7 mouse cellular contexts compared by ENCODE assay signal in genomic region chr1:78537494-78538010, GRCm38 (mm10). TPM values are rescaled to one million over a fixed set of nuclear protein-coding genes. Genes with fewer than 3 reads are reported as not detected.
DNase-seq lines count a peak whose midpoint lies in the region; ATAC-seq lines count a peak whose summit lies in the region.

No protein-coding gene starts in this region.

- no peak overlapping the region for H3K27ac ChIP-seq in intestine, embryonic 14.5 days (ENCODE audit: low read depth)

- 40% methylated on average over 16 of the region's 16 CpGs for WGBS in intestine, embryonic 14.5 days

- no peaks in the 10 kb centered on the region for H3K4me1 ChIP-seq in intestine, embryonic 14.5 days (replicated peaks; ENCODE audit: control insufficient read depth, insufficient read depth, low read length)
- H3K4me1 ChIP-seq in megakaryocyte, embryonic 14.5 days, result peaks cover 33% of the 10 kb centered on the region

- no peaks in the 10 kb centered on the region for H3K36me3 ChIP-seq in intestine, embryonic 14.5 days (ENCODE audit: control insufficient read depth, insufficient read depth, low read length)
- H3K36me3 ChIP-seq in megakaryocyte, embryonic 14.5 days (replicated peaks; ENCODE audit: low read length), result no peaks in the 10 kb centered on the region

- H3K27me3 ChIP-seq in intestine, embryonic 14.5 days (replicated peaks; ENCODE audit: control insufficient read depth, insufficient read depth, low read length), result no peaks in the 10 kb centered on the region
- peaks cover 2% of the 10 kb centered on the region for H3K27me3 ChIP-seq in megakaryocyte, embryonic 14.5 days (replicated peaks)

- peak; percentile 44 for DNase-seq in adrenal gland, postnatal 10 days
- DNase-seq in embryo, embryonic 10 days (ENCODE audit: low spot score), result peak; percentile 53
- peak; percentile 77 for DNase-seq in gastrocnemius, postnatal 25 days
- DNase-seq in intestine, embryonic 14.5 days (ENCODE audit: low spot score), result peak; percentile 52
- peak; percentile 61 to 79 for DNase-seq in left cerebral cortex, postnatal 10 days (ENCODE audit: extremely low spot score in 1 of 2, low spot score in 2 of 2)
- peak; percentile 83 to 90 for DNase-seq in right cerebral cortex, postnatal 36 days (ENCODE audit: low spot score in 2 of 2)

- H3K4me3 ChIP-seq in intestine, embryonic 14.5 days (ENCODE audit: low read depth, low read length), result peak overlapping the region; percentile 29
- H3K4me3 ChIP-seq in megakaryocyte, embryonic 14.5 days (replicated peaks), result peak overlapping the region; percentile 92

- 0 out of 2 replicates have a peak, but pooled peaks have one; percentile 45 for ATAC-seq in intestine, embryonic 14.5 days (replicated peaks; ENCODE audit: low FRiP score, low TSS enrichment, low read depth)

- H3K4me2 ChIP-seq in intestine, embryonic 14.5 days (ENCODE audit: low read length), result peak overlapping the region; percentile 49

- intact Hi-C loops in left cerebral cortex, postnatal 10 days (cut with DNase I), result loop anchor here (5.0 kb wide), 2 partner anchors 120 to 150 kb away; partner anchors contain the start of genes Acsl3 and Utp14b

- H3K9me3 ChIP-seq in intestine, embryonic 14.5 days (ENCODE audit: control insufficient read depth, low read length), result no peaks in the 10 kb centered on the region
- H3K9me3 ChIP-seq in megakaryocyte, embryonic 14.5 days, result peaks cover 11% of the 10 kb centered on the region

- H3K9ac ChIP-seq in intestine, embryonic 14.5 days (ENCODE audit: low read length), result no peak overlapping the region

RNA-seq across cellular contexts. Expression of gene BC035947, which starts 25.6 kb away (rescaled TPM):
- under 1 TPM; 0.33 to 0.36 TPM for total RNA-seq in adrenal gland, postnatal 10 days (2021)
- not detected for total RNA-seq in gastrocnemius, postnatal 25 days (2021)
- polyA plus RNA-seq in intestine, embryonic 14.5 days (2014; fragmentation: Nextera tagmentation; extraction: Ambion mirVana), result 0.16 TPM in 1 of 2 replicates, not detected in the other
- total RNA-seq in left cerebral cortex, postnatal 10 days (2021), result under 1 TPM; 0.11 to 0.28 TPM
- not detected in 2 replicates for polyA plus RNA-seq in megakaryocyte, embryonic 14.5 days (2012; ENCODE audit: insufficient read depth, low replicate concordance)

RNA-seq across cellular contexts. Expression of gene Mogat1, which starts 26.8 kb away (rescaled TPM):
- total RNA-seq in adrenal gland, postnatal 10 days (2021), result 1 to 10 TPM; 1.8 to 2.4 TPM
- total RNA-seq in gastrocnemius, postnatal 25 days (2021), result under 1 TPM in 1 of 2 experiments, not detected in 1; 0.75 TPM
- 0.16 TPM in 1 of 2 replicates, not detected in the other for polyA plus RNA-seq in intestine, embryonic 14.5 days (2014; fragmentation: Nextera tagmentation; extraction: Ambion mirVana)
- total RNA-seq in left cerebral cortex, postnatal 10 days (2021), result not detected
- polyA plus RNA-seq in megakaryocyte, embryonic 14.5 days (2012; ENCODE audit: insufficient read depth, low replicate concordance), result not detected in 2 replicates

RNA-seq across cellular contexts. Expression of gene Farsb, which starts 48.9 kb away (rescaled TPM):
- total RNA-seq in adrenal gland, postnatal 10 days (2021), result 10 to 100 TPM; 58.7 to 60.2 TPM
- total RNA-seq in gastrocnemius, postnatal 25 days (2021), result 10 to 100 TPM; 50.8 to 54.5 TPM
- 167 and 177 TPM in 2 replicates for polyA plus RNA-seq in intestine, embryonic 14.5 days (2014; fragmentation: Nextera tagmentation; extraction: Ambion mirVana)
- 10 to 100 TPM; 74.2 to 74.8 TPM for total RNA-seq in left cerebral cortex, postnatal 10 days (2021)
- polyA plus RNA-seq in megakaryocyte, embryonic 14.5 days (2012; ENCODE audit: insufficient read depth, low replicate concordance), result 0.95 and 3.4 TPM in 2 replicates
